Mouse (Mus musculus): ENCODE measurements around the gene Zfc3h1. TPM values are rescaled to one million over a fixed set of nuclear protein-coding genes. Genes with fewer than 3 reads are reported as not detected.

Gene Zfc3h1
- polyA plus RNA-seq, 1 experiment, result 0.37 TPM

DNA sequence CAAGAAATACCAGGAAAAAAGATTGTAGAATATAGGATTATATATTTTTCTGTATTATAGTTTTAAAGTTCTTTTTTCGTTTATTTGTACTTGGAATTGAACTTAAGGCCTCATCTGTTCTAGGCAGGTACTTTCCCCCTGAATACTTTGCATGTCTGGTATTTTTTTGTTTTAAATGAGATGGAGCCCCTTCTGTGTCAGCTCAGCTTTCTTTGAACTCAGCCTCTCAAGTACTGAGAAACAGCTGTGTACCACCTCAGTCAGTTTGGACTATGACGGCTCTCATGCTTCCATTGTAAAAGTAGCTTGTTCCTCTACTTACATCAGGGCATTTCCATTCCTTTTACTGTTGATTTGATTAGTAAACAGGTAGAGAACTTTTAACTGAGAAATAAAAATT lies 28.7 kb downstream of the Zfc3h1 start:
- peaks cover 99% of the 10 kb centered on the region for H3K36me3 ChIP-seq (ENCODE audit: control insufficient read depth)
- TF ChIP-seq GATA1 (IDR thresholded peaks at IDR 0.05; ENCODE audit: low read length) (no peak), TAL1 (IDR thresholded peaks at IDR 0.05; ENCODE audit: low read length) (no peak)

DNA sequence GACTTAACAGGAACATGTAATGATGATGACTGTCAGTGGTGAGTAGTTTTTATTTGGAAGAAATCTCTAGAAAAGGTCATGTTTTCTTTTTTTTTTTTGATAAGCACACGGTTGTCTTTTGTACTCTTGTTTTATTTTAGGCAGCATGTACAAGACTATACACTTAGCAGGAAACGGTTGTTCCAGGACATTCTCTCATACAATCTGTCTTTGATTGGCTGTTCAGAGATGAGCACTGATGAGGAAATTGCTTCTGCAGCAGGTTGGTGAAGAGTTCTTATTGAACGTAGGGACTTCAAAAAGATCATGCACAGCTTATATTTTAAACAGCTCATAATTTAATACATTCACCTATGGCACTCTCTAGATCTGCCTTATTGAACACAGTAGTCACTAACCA lies 29.3 kb downstream of the Zfc3h1 start:
- no peak overlapping the region for H3K4me3 ChIP-seq (replicated peaks)
- H3K4me1 ChIP-seq (ENCODE audit: control insufficient read depth), result no peaks in the 10 kb centered on the region
- TF ChIP-seq TAL1 (IDR thresholded peaks at IDR 0.05; ENCODE audit: low read length) (no peak), GATA1 (IDR thresholded peaks at IDR 0.05; ENCODE audit: low read length) (no peak)
- no peaks in the 10 kb centered on the region for H3K9me3 ChIP-seq (ENCODE audit: control insufficient read depth, low read length)
- H3K27me3 ChIP-seq (ENCODE audit: control insufficient read depth), result no peaks in the 10 kb centered on the region
- peaks cover 99% of the 10 kb centered on the region for H3K36me3 ChIP-seq (ENCODE audit: control insufficient read depth)

More for the DNA sequence above, 28.7 kb downstream of the Zfc3h1 start:
- H3K9me3 ChIP-seq (ENCODE audit: control insufficient read depth, low read length), result no peaks in the 10 kb centered on the region
- H3K4me1 ChIP-seq (ENCODE audit: control insufficient read depth), result no peaks in the 10 kb centered on the region
- H3K27me3 ChIP-seq (ENCODE audit: control insufficient read depth), result no peaks in the 10 kb centered on the region
- H3K4me3 ChIP-seq (replicated peaks), result no peak overlapping the region

DNA sequence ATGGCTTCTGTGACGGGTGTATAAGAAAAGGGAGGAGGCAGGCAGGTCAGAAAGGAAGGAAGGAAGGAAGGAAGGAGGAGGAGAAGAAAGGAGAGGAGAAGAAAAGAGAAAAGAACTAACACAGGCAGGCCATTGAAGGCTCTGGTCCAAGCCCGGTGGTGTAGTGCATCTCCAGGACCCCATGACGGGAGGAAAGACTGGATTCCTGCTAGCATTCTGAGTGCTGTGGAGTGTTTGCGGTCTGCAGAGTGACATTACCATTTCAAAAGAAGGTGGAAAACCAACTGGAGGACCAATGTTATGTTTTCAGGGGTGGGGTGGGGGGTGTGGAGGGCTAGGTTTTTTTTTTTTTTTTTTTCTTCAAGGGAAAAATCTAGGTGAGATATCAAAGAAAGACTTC lies 37.2 kb downstream of the Zfc3h1 start:
- no peaks in the 10 kb centered on the region for H3K9me3 ChIP-seq (ENCODE audit: control insufficient read depth, low read length)
- no peak for TF ChIP-seq GATA1 (IDR thresholded peaks at IDR 0.05; ENCODE audit: low read length)
- no peak for TF ChIP-seq TAL1 (IDR thresholded peaks at IDR 0.05; ENCODE audit: low read length)
- no peaks in the 10 kb centered on the region for H3K4me1 ChIP-seq (ENCODE audit: control insufficient read depth)
- H3K36me3 ChIP-seq (ENCODE audit: control insufficient read depth), result peaks cover 98% of the 10 kb centered on the region
- H3K27me3 ChIP-seq (ENCODE audit: control insufficient read depth), result no peaks in the 10 kb centered on the region
- no peak overlapping the region for H3K4me3 ChIP-seq (replicated peaks)

DNA sequence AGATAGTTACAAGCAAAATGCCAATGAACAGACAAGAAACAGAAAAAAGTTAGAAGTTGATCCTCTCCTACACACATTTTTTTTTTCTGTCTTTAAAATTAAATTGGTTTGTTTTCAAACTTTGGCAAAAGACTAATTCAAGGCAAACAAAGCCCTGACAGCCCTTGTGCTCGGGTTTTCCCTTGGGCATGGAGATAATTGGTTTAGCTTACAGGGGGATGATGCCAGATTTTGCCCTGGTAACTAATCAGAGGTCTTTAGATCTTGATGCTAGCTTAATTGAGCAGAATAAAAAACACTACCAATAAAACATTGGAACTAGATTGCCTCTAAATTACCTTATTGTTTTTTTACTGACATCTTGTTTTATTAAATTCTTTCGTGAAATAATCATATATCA lies 40.6 kb downstream of the Zfc3h1 start:
- H3K4me1 ChIP-seq (ENCODE audit: control insufficient read depth), result no peaks in the 10 kb centered on the region
- no peaks in the 10 kb centered on the region for H3K9me3 ChIP-seq (ENCODE audit: control insufficient read depth, low read length)
- peaks cover 96% of the 10 kb centered on the region for H3K36me3 ChIP-seq (ENCODE audit: control insufficient read depth)
- H3K27me3 ChIP-seq (ENCODE audit: control insufficient read depth), result no peaks in the 10 kb centered on the region
- no peak overlapping the region for H3K4me3 ChIP-seq (replicated peaks)
- TF ChIP-seq TAL1 (IDR thresholded peaks at IDR 0.05; ENCODE audit: low read length) (no peak), GATA1 (IDR thresholded peaks at IDR 0.05; ENCODE audit: low read length) (no peak)

DNA sequence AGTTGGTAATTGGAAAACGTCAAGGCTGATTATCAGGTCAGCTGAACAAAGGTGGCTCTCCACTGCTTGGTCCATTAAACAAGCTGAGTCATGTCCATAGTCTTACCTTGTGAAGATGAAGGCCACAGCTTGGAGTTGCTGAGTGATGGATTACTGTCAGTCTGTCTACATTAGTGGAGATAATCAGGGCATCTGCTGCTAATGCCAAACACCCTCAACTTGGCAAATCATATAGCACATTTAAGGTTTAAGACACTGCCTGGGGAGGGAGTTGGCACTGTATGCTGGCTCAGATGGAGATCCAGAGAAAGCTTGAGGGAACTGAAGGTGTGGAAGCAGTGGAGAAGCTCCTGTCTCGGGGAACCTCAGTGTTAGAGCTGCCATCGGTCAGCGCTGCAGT lies 52.5 kb downstream of the Zfc3h1 start:
- TF ChIP-seq TAL1 (IDR thresholded peaks at IDR 0.05; ENCODE audit: low read length), result no peak
- no peak for TF ChIP-seq GATA1 (IDR thresholded peaks at IDR 0.05; ENCODE audit: low read length)
- Histone ChIP-seq H3K9me3 (ENCODE audit: control insufficient read depth, low read length) (no peaks in the 10 kb centered on the region; the same call in 1 of the 2 replicates), H3K27me3 (ENCODE audit: control insufficient read depth) (no peaks in the 10 kb centered on the region), H3K4me3 (replicated peaks) (no peak overlapping the region), H3K36me3 (ENCODE audit: control insufficient read depth) (peaks cover 38% of the 10 kb centered on the region), H3K4me1 (ENCODE audit: control insufficient read depth) (no peaks in the 10 kb centered on the region)

DNA sequence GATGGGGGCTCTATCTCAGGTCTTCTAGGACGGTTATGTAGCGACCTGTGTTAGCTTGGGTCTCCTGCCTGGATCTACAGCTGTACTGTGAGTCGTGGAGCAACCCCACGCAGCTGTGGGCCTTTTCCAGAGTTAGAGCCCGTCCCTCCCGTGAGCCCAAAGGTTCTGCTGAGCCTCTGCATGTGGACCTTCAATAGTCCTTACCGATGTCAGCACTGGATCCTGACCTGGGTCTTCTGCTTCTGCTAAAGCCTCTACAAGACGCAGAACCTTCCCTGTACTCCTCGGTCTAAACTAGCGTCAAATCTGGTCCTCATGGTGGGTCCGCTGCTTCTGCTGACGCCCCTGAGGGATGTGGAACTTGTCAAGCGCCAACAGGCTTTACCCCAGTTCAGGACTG lies 63.9 kb downstream of the Zfc3h1 start:
- H3K36me3 ChIP-seq (ENCODE audit: control insufficient read depth), result no peaks in the 10 kb centered on the region
- H3K4me1 ChIP-seq (ENCODE audit: control insufficient read depth), result no peaks in the 10 kb centered on the region
- H3K9me3 ChIP-seq (ENCODE audit: control insufficient read depth, low read length), result no peaks in the 10 kb centered on the region
- no peaks in the 10 kb centered on the region for H3K27me3 ChIP-seq (ENCODE audit: control insufficient read depth)
- TF ChIP-seq TAL1 (IDR thresholded peaks at IDR 0.05; ENCODE audit: low read length), result no peak
- no peak for TF ChIP-seq GATA1 (IDR thresholded peaks at IDR 0.05; ENCODE audit: low read length)
- H3K4me3 ChIP-seq (replicated peaks), result no peak overlapping the region

DNA sequence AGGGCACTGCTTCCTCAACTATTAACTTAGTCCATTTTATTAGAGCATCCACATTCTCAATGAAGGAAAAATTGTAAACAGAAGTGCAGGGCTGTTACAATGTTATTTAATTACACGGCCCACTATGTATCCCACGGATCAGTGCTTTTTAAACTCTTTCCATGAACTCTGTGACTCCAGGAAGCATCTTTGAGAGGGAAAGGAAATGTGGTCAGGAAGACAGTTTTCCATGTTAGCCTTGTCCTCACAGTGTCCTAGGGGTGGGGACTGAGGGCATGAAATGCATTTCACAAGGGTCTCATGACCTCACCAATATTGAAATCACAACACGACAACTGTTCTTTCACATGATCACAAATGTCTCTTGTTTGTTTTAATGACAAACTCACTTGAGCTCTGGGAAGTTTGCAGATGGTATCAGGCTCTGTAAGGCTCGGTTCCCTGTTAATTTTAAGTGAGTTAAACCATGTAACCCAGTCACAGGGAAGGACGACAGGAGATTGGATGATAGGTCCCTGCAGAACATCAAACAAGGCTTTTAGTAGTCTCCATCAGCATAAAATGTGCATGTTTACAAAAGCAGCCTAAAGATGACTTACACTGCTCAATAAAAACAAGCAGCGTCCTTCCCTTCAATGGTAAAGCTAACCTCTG lies 72.7 kb downstream of the Zfc3h1 start:
- no peak for TF ChIP-seq GATA1 (IDR thresholded peaks at IDR 0.05; ENCODE audit: low read length)
- TF ChIP-seq TAL1 (IDR thresholded peaks at IDR 0.05; ENCODE audit: low read length), result no peak
- no peak overlapping the region for H3K4me3 ChIP-seq (replicated peaks)
- H3K36me3 ChIP-seq (ENCODE audit: control insufficient read depth), result no peaks in the 10 kb centered on the region
- no peaks in the 10 kb centered on the region for H3K27me3 ChIP-seq (ENCODE audit: control insufficient read depth)
- no peaks in the 10 kb centered on the region for H3K9me3 ChIP-seq (ENCODE audit: control insufficient read depth, low read length)
- no peaks in the 10 kb centered on the region for H3K4me1 ChIP-seq (ENCODE audit: control insufficient read depth)

DNA sequence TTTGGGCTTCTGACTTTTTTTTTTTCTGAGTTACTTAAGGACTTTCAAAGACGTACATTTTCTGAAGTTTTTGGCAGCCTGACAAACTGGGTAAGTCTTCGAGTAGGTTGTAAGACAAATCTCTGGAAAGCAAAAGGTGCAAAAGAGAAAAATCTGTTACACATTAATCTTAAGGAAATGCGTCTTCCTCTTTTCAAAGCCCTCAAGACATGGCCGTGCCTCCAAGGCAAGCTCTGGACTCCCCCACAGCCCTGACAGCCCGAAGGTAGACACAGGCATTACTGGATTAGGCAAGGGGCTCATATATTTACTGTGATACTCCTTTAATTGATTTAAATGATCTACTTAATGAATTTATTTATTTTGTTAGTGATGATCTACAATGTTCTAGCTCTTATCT lies 77.9 kb downstream of the Zfc3h1 start:
- Histone ChIP-seq H3K36me3 (ENCODE audit: control insufficient read depth) (no peaks in the 10 kb centered on the region), H3K4me3 (replicated peaks) (no peak overlapping the region), H3K9me3 (ENCODE audit: control insufficient read depth, low read length) (no peaks in the 10 kb centered on the region), H3K27me3 (ENCODE audit: control insufficient read depth) (no peaks in the 10 kb centered on the region), H3K4me1 (ENCODE audit: control insufficient read depth) (no peaks in the 10 kb centered on the region)
- no peak for TF ChIP-seq GATA1 (IDR thresholded peaks at IDR 0.05; ENCODE audit: low read length)
- TF ChIP-seq TAL1 (IDR thresholded peaks at IDR 0.05; ENCODE audit: low read length), result no peak

DNA sequence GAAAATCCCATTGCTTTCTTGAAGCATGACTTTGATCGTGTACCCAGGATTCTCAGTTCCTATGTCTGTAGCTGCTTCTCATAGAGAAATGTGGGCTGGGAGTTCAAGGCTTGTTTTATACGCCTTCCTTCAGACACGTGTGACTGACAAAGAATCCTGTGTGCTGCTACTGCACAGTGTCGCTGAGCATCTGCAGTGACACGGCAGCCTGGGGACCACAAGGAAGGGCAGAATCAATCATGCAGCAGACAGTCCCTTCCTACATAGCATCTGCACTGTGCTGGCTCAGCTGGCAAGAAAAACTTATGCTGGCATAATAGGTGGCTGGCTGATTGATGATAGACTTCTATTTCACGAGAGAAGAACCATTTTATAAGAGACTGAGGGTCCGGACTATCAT lies 80.3 kb downstream of the Zfc3h1 start:
- no peak for TF ChIP-seq GATA1 (IDR thresholded peaks at IDR 0.05; ENCODE audit: low read length)
- TF ChIP-seq TAL1 (IDR thresholded peaks at IDR 0.05; ENCODE audit: low read length), result no peak
- Histone ChIP-seq H3K9me3 (ENCODE audit: control insufficient read depth, low read length) (no peaks in the 10 kb centered on the region), H3K4me3 (replicated peaks) (no peak overlapping the region), H3K27me3 (ENCODE audit: control insufficient read depth) (no peaks in the 10 kb centered on the region), H3K4me1 (ENCODE audit: control insufficient read depth) (no peaks in the 10 kb centered on the region), H3K36me3 (ENCODE audit: control insufficient read depth) (no peaks in the 10 kb centered on the region)

DNA sequence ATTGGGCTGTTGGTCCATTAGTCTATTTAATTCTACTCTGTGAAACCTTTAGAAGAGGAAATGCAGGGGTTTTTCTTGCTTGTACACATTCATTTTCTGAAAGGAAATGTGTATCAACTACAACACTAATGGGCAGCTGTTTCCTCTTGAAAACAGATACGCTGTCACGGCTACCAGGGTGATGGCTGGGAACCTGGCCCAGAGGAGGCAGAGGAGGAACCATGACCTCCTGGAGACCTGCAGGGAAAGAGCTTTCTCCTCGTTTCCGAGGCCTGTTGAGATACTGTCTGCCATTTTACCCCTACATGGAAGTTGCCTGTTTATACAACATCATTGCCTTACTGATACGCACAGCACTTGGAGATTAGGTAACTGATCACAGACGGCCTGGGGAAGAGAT lies 81.0 kb downstream of the Zfc3h1 start:
- no peak for TF ChIP-seq GATA1 (IDR thresholded peaks at IDR 0.05; ENCODE audit: low read length)
- no peak for TF ChIP-seq TAL1 (IDR thresholded peaks at IDR 0.05; ENCODE audit: low read length)

More for the DNA sequence above, 81.0 kb downstream of the Zfc3h1 start:
- Histone ChIP-seq H3K9me3 (ENCODE audit: control insufficient read depth, low read length) (no peaks in the 10 kb centered on the region), H3K4me3 (replicated peaks) (no peak overlapping the region), H3K27me3 (ENCODE audit: control insufficient read depth) (no peaks in the 10 kb centered on the region), H3K4me1 (ENCODE audit: control insufficient read depth) (no peaks in the 10 kb centered on the region), H3K36me3 (ENCODE audit: control insufficient read depth) (no peaks in the 10 kb centered on the region)

Data from erythroblast, embryonic 14.5 days (primary cell).